Mouse (Mus musculus) forebrain, postnatal 0 days (tissue): ENCODE measurements around the gene Mif. TPM values are rescaled to one million over a fixed set of nuclear protein-coding genes. Genes with fewer than 3 reads are reported as not detected.
"Not testable (repeated sequence)": the region's sequence is repeated elsewhere in the genome, so short reads cannot be mapped to it uniquely, and the experiment has no call there.

ENCODE experiments used
- ATAC-seq: fragments of 200-750 bp; cut with Nextera tagmentation; 2 replicates; pipeline ENCODE4 v1.8.0; 2017; ENCODE audit warnings: mild to moderate bottlenecking, moderate library complexity
- DNase-seq: peaks from one replicate; pipeline ENCODE4 v3.0.0-alpha.2; 2015
- H3K27ac ChIP-seq: fragments of 300-500 bp; sonication (generic); 2 replicates; pipeline ENCODE4 v1.5.1; 2014; ENCODE audit warnings: low read depth, mild to moderate bottlenecking, antibody characterized with exemption, low read length, moderate library complexity, mixed read lengths
- H3K27me3 ChIP-seq: fragments of 300-500 bp; sonication (generic); 2 replicates; pipeline ENCODE4 v1.6.1; 2014; ENCODE audit warnings: mild to moderate bottlenecking, low read length, mixed read lengths; ENCODE audit not compliant: insufficient read depth
- H3K36me3 ChIP-seq: fragments of 300-500 bp; sonication (generic); 2 replicates; pipeline ENCODE4 v1.6.1; 2014; ENCODE audit warnings: mild to moderate bottlenecking, moderate library complexity; ENCODE audit not compliant: insufficient read depth
- H3K4me1 ChIP-seq: fragments of 300-500 bp; sonication (generic); 2 replicates; pipeline ENCODE4 v1.6.1; 2014; ENCODE audit warnings: antibody characterized with exemption; ENCODE audit not compliant: insufficient read depth
- H3K4me2 ChIP-seq: fragments of 300-500 bp; sonication (generic); 2 replicates; pipeline ENCODE4 v1.6.1; 2014; ENCODE audit warnings: low read depth, mild to moderate bottlenecking, moderate library complexity
- H3K4me3 ChIP-seq: fragments of 300-500 bp; sonication (generic); 2 replicates; pipeline ENCODE4 v1.5.1; 2014; ENCODE audit warnings: low read depth, low read length, mixed read lengths
- H3K9ac ChIP-seq: fragments of 300-500 bp; sonication (generic); 2 replicates; pipeline ENCODE4 v1.6.1; 2014; ENCODE audit warnings: mild to moderate bottlenecking
- H3K9me3 ChIP-seq: fragments of 300-500 bp; sonication (generic); 2 replicates; pipeline ENCODE4 v1.6.1; 2016; ENCODE audit warnings: low read length
- CTCF ChIP-seq: sonication (generic); IDR thresholded peaks from 2 replicates; pipeline ENCODE4 v1.5.1; 2016; ENCODE audit warnings: antibody characterized with exemption, control low read depth, low read depth
- WGBS: fragments of 180-500 bp; shearing (Covaris S2); extraction: QIAGEN DNeasy Blood & Tissue Kit; methylation state at CpG from one replicate; pipeline ENCODE4 v1.1.7; 2014; 5-methylcytosine and 5-hydroxymethylcytosine counted together
- polyA plus RNA-seq: library from polyadenylated mRNA; unstranded; fragments of >200 nt; fragmentation: Nextera tagmentation; extraction: Ambion mirVana; gene quantifications from 2 replicates; pipeline ENCODE4 v1.2.1, GENCODE M21; 2015
- total RNA-seq: library from RNA; depleted of rRNA; stranded (reverse); fragments of >200 nt; gene quantifications from 2 replicates; pipeline ENCODE4 v1.2.3, GENCODE M21; 2014; rRNA removed

Gene Mif
- total RNA-seq (598 and 704 TPM in 2 replicates), polyA plus RNA-seq (2,127 and 2,602 TPM in 2 replicates)

GRCm38 (mm10) chr10:75859786-75860470 is at the start of gene Mif:
TSS of gene Mif (minus strand) at chr10:75860240.
- 2% methylated on average over 42 of the region's 46 CpGs for WGBS
- DNase-seq: peak; percentile 95
- peak; percentile 97 for ATAC-seq
- H3K27ac ChIP-seq: peak within 1 kb of the TSS; percentile 92
- peaks cover 11% of the 10 kb centered on the region for H3K4me1 ChIP-seq
- peak; percentile 18; the same call in 1 of the 2 replicates for TF ChIP-seq CTCF
- H3K4me2 ChIP-seq: peak within 1 kb of the TSS; percentile 65
- H3K27me3 ChIP-seq, H3K9me3 ChIP-seq: not testable (repeated sequence)
- H3K36me3 ChIP-seq: peaks cover 12% of the 10 kb centered on the region
- H3K4me3 ChIP-seq: peak within 1 kb of the TSS; percentile 75
- H3K9ac ChIP-seq: peak within 1 kb of the TSS; percentile 95

GRCm38 (mm10) chr10:75906882-75907281 is 46.8 kb upstream of the Mif start:
- H3K4me2 ChIP-seq: no peak overlapping the region
- no peak for TF ChIP-seq CTCF
- no peak overlapping the region for H3K27ac ChIP-seq
- DNase-seq (no peak), ATAC-seq (no peak)
- WGBS: 92% methylated on average over 4 of the region's 4 CpGs
- no peaks in the 10 kb centered on the region for H3K9me3 ChIP-seq
- H3K4me3 ChIP-seq: no peak overlapping the region
- H3K27me3 ChIP-seq: no peaks in the 10 kb centered on the region
- peaks cover 91% of the 10 kb centered on the region for H3K36me3 ChIP-seq
- no peaks in the 10 kb centered on the region for H3K4me1 ChIP-seq
- no peak overlapping the region for H3K9ac ChIP-seq

GRCm38 (mm10) chr10:75904391-75904790 is 44.4 kb upstream of the Mif start:
- DNase-seq (no peak), ATAC-seq (no peak)
- 90% methylated on average over 5 of the region's 5 CpGs for WGBS
- H3K4me1 ChIP-seq: no peaks in the 10 kb centered on the region
- no peak for TF ChIP-seq CTCF
- H3K9ac ChIP-seq: no peak overlapping the region
- H3K9me3 ChIP-seq: no peaks in the 10 kb centered on the region
- no peak overlapping the region for H3K4me3 ChIP-seq
- peaks cover 88% of the 10 kb centered on the region for H3K36me3 ChIP-seq
- H3K4me2 ChIP-seq: no peak overlapping the region
- no peak overlapping the region for H3K27ac ChIP-seq
- H3K27me3 ChIP-seq: no peaks in the 10 kb centered on the region

- H3K36me3 ChIP-seq: peaks cover 82% of the 10 kb centered on the region
Measured at GRCm38 (mm10) chr10:75898846-75899245, 38.8 kb upstream of the Mif start.

GRCm38 (mm10) chr10:75898039-75898564 is 38.1 kb upstream of the Mif start:
- Histone ChIP-seq H3K4me1 (no peaks in the 10 kb centered on the region), H3K27me3 (no peaks in the 10 kb centered on the region), H3K4me3 (no peak overlapping the region), H3K9me3 (no peaks in the 10 kb centered on the region), H3K4me2 (no peak overlapping the region), H3K9ac (no peak overlapping the region), H3K27ac (no peak overlapping the region), H3K36me3 (peaks cover 75% of the 10 kb centered on the region)
- WGBS: 76% methylated on average over 6 of the region's 6 CpGs
- ATAC-seq (no peak), DNase-seq (no peak)
- no peak for TF ChIP-seq CTCF

More at GRCm38 (mm10) chr10:75898846-75899245, 38.8 kb upstream of the Mif start:
- DNase-seq (no peak), ATAC-seq (no peak)
- Histone ChIP-seq H3K9ac (no peak overlapping the region), H3K27me3 (no peaks in the 10 kb centered on the region), H3K4me2 (no peak overlapping the region), H3K4me3 (no peak overlapping the region), H3K4me1 (no peaks in the 10 kb centered on the region), H3K27ac (no peak overlapping the region), H3K9me3 (no peaks in the 10 kb centered on the region)
- 67% methylated on average over 3 of the region's 3 CpGs for WGBS
- no peak for TF ChIP-seq CTCF

- ATAC-seq (no peak), DNase-seq (peak; percentile 80)
- H3K36me3 ChIP-seq: peaks cover 68% of the 10 kb centered on the region
- no peak overlapping the region for H3K9ac ChIP-seq
- H3K4me2 ChIP-seq: no peak overlapping the region
- H3K4me3 ChIP-seq: no peak overlapping the region
- TF ChIP-seq CTCF: peak; percentile 83
- no peaks in the 10 kb centered on the region for H3K9me3 ChIP-seq
- no peaks in the 10 kb centered on the region for H3K27me3 ChIP-seq
- WGBS: 36% methylated on average over 6 of the region's 6 CpGs
- peaks cover 4% of the 10 kb centered on the region; the same call in 1 of the 2 replicates for H3K4me1 ChIP-seq
- no peak overlapping the region for H3K27ac ChIP-seq
Measured at GRCm38 (mm10) chr10:75897373-75897772, 37.3 kb upstream of the Mif start.

GRCm38 (mm10) chr10:75896208-75896607 is 36.2 kb upstream of the Mif start:
- 0 out of 2 replicates have a peak, but pooled peaks have one; percentile 6 for TF ChIP-seq CTCF

More at GRCm38 (mm10) chr10:75896208-75896607, 36.2 kb upstream of the Mif start:
- Histone ChIP-seq H3K4me1 (peaks cover 5% of the 10 kb centered on the region; the same call in 1 of the 2 replicates), H3K4me3 (no peak overlapping the region), H3K36me3 (peaks cover 57% of the 10 kb centered on the region), H3K27ac (no peak overlapping the region), H3K27me3 (no peaks in the 10 kb centered on the region), H3K4me2 (no peak overlapping the region), H3K9me3 (no peaks in the 10 kb centered on the region), H3K9ac (no peak overlapping the region)
- ATAC-seq (no peak), DNase-seq (peak; percentile 22)
- WGBS: 41% methylated on average over 1 of the region's 1 CpGs
